Mouse (Mus musculus) layer of hippocampus, adult 2 months (tissue): Measurements from ENCODE around the gene Clcn5. TPM values are rescaled to one million over a fixed set of nuclear protein-coding genes. Genes with fewer than 3 reads are reported as not detected.

Source experiments
- DNase-seq, 2 experiments: peaks; one replicate each; pipeline ENCODE4 v3.0.0; 2022; ENCODE audit warnings: low spot score in 2 of 2
- H3K27ac ChIP-seq: fragments of 200-600 bp; 2 replicates; pipeline ENCODE4 v1.8.1; 2022
- H3K4me3 ChIP-seq: fragments of 200-600 bp; 2 replicates; pipeline ENCODE4 v1.8.1; 2022; ENCODE audit warnings: mild to moderate bottlenecking
- CTCF ChIP-seq: fragments of 200-600 bp; conservative IDR thresholded peaks from 2 replicates; pipeline ENCODE4 v1.8.1; 2022; ENCODE audit warnings: antibody characterized with exemption, mild to moderate bottlenecking, moderate library complexity
- total RNA-seq, 2 experiments: library from RNA; stranded (reverse); gene quantifications; 2 replicates each; pipeline ENCODE4 v1.2.3; 2021

Clcn5 gene
- total RNA-seq, 2 experiments from 2014 or later: 5.7 to 6.9 TPM

DNA sequence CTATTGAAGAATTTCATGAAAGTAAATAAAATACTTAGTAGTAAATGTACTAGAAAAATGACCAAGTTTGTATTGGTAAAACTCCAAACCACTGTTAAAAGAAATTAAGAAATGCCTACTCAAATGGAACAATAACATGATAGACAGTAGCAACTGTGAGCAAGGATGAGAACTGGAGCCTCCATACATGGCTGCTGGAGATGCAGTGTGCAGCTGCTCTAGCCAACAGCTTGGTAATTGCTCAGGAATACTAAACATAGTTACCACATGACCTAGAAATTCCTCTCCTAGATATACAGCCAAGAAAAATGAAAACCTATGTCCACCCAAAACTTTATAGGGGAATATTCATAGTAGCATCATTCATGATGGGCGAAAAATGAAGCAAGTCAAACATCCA, 36.5 kb downstream of the Clcn5 start:
- H3K27ac ChIP-seq: no peak overlapping the region
- DNase-seq: no peak
- TF ChIP-seq CTCF: no peak
- H3K4me3 ChIP-seq: no peak overlapping the region

DNA sequence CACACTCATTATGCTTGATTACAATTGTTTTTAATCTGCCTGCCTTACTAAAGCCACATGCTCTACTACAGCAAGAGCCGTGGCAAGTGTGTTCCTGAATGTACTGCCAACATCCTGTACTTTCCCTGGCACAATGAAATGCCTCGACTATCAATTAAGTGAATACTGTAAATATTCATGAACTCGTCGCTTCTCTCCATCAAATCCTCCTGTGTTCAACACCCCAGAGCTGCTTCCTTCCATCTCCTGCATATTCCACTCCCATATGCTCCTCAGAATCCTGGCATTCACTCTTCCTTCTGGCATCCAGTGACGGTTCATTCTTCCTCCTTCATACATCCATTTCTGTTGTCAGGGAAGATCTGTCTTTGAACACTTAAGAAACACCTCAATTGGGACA, 39.4 kb downstream of the Clcn5 start:
- Histone ChIP-seq H3K27ac (no peak overlapping the region), H3K4me3 (no peak overlapping the region)
- DNase-seq: peak; percentile 11 to 43
- TF ChIP-seq CTCF: no peak

DNA sequence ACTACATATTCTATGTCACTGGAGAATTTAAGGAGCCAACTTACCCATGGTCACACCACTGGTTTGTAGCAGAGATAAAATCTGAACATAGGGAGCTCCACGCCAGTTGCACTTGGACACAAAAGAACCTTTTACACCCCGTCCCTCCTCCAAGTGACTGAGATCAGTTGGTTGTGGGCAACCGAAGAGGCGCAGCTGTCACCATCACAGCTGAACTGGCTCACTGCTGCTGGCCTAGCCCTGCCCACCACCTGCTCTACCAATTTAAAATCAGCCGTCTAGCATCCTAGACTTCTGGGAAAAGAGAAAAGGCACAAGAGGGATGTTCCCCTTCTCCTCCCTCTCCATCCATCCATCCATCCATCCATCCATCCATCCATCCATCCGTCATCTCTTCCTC, 42.6 kb downstream of the Clcn5 start:
- H3K27ac ChIP-seq: no peak overlapping the region

DNA sequence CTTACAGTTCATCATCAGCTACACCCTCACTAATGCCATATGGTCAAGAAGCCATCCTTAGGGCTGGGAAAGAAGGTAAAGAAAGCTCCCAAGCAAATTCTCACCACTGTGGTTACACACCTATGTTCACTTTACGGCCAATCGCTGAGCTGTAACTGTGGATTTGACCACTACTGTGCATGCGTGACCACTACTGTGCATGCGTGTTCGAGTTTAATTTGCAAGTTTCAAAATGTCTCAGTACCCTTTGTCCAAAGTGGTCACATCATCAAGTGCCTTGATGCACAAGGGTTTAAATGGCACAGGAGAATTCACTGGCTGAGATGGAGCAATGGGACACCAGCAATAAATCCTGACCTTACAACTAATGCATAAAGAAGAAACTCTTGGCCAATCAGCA, 58.0 kb downstream of the Clcn5 start:
- no peak for TF ChIP-seq CTCF
- Histone ChIP-seq H3K27ac (no peak overlapping the region), H3K4me3 (no peak overlapping the region)
- DNase-seq: no peak

More for the DNA sequence above, 42.6 kb downstream of the Clcn5 start:
- DNase-seq: no peak
- TF ChIP-seq CTCF: no peak
- no peak overlapping the region for H3K4me3 ChIP-seq

DNA sequence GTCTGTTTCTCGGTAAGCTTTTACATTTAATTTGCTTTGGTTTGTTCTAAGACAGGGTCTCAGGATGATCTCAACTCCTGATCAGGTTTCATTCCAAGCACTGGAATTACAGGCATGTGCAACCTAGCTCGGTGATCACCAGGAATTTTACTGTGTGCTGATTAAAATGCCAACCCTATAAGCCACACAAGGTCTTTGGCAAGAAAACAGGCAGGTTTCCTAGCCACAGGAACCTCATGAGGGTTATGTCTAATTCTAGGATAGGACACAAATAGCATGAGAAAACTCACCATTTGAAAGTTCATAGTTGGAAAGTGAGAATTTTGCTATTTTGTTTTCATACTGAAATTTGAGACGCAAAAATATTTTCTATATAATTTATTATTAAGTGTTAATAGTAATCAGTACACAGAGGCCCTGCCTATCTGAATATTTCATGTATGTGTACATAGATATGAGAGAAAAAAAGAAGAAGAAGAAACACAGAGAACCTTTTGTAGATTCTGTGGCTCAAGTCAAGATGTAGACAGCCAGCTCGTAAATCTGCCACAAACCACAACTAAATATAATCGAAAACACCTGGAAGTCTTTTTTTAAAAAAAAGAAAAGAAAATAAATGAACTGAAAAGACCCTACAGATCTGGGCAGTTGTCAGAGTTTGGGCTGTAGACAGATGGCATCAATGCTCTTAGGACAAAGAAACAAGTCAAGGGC, 58.6 kb downstream of the Clcn5 start:
- TF ChIP-seq CTCF: no peak
- Histone ChIP-seq H3K27ac (no peak overlapping the region), H3K4me3 (no peak overlapping the region)
- no peak for DNase-seq

DNA sequence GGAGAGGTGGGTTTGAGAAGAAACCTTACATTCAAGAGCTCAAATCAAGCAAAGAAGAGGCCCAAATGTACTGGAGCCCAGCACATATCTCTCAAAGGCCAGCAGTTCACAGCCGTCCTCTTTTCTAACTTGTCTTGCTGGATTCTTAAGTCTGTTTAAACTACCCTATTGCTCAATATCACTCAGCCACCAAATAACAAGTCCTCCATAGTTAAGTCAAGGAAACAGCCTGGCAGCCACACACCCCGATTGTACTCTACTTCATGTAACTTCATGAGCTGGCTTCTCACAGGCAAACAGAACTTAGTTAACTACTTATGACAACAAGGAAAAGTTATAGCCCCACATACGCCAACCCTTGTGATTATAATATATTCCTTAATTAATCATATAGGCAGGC, 59.4 kb downstream of the Clcn5 start:
- no peak for DNase-seq
- Histone ChIP-seq H3K27ac (no peak overlapping the region), H3K4me3 (no peak overlapping the region)
- TF ChIP-seq CTCF: no peak

DNA sequence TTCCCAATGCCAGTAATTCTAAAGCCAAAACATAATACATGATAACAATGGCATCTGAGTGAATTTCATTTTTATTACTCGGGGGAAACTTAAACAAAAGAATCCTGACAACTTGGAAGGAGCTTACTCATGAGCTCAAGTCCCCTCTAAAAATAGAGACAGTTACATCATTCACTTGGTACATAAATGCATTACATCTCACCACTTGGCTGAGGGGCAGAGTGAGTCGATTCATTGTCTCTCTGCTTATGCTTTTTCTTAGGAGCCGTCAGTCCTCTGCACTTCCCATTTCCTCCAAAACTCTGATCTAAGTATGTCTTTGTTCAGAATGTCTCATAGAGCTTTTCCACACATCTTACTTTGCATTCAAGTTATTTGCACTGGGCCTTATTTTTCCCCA, 63.1 kb downstream of the Clcn5 start:
- no peak for DNase-seq
- TF ChIP-seq CTCF: no peak

DNA sequence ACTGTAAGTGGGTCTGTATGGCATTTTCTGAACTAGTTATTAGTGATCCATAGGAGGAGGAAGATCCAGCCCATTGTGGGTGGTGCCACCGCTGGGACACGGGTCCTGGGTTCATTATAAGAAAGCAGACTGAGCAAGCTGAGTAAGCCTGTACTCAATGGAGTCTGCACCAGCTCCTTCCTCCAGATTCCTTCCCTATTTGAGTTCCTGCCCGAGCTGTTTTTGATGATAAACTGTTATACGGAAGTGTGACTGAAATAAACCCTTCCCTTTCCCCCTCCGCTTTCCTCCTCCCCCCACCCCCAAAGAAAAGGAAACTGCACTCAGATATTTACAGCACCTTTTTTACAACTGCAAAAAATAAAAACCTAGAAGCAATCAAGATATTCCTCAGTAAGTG, 115.1 kb downstream of the Clcn5 start:
- DNase-seq: no peak
- no peak for TF ChIP-seq CTCF
- H3K4me3 ChIP-seq: no peak overlapping the region
- H3K27ac ChIP-seq: no peak overlapping the region

More for the DNA sequence above, 63.1 kb downstream of the Clcn5 start:
- no peak overlapping the region for H3K4me3 ChIP-seq
- no peak overlapping the region for H3K27ac ChIP-seq

DNA sequence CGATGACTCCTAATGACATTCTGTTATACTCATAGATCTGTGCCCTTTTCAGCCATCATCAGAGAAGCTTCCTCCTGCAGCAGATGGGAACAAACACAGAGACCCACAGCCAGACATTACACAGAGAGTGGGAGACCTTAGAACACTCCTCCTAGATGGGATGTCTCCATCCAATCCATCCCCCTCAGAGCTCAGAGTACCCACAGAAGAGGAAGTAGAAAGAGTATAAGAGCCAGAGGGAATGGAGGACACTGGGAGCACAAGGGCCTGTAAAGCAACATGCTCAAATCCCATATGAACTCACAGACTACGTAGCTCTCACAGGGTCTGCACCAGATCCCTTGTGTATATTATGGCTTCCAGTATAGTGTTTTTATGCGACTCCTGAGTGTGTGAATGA, 115.6 kb downstream of the Clcn5 start:
- no peak overlapping the region for H3K27ac ChIP-seq
- TF ChIP-seq CTCF: no peak
- H3K4me3 ChIP-seq: no peak overlapping the region
- DNase-seq: no peak

DNA sequence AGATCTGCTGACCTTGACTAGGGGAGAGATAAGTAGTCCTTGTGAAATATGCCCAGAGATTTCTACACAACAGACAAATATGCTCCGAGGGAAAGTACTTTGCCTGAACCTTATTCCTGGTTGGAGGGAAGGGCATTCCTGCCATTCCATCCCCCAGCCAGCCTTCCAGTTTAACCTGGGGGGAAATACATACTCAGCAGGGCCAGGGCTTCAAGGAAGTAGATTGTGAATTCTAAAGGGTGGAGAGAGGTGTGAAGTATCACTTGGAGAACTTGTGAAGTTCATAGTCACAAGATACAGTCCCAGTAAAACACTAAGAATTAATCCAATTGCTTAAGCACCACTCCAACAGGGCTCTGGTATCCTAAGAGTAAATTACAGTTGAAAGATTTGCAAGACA, 121.3 kb downstream of the Clcn5 start:
- TF ChIP-seq CTCF: no peak
- no peak for DNase-seq
- no peak overlapping the region for H3K4me3 ChIP-seq
- no peak overlapping the region for H3K27ac ChIP-seq

DNA sequence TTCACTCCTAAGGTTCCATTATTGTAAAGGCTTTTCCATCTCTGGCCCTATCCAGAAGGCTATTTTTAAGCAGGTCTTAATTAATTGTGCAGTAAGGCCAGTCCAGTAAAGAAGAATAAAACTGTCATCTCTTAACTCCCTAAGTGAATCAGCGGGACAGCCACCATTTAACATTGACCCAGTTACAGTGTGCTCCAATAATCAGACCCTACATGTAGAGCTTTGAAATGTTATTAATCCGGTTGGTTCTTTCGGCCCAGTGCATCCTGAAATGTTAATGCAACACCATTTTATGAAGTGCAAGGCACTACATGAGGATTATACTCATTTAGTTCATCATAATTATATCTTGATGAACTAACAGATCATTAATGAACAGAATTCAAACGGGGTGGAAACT, 128.3 kb downstream of the Clcn5 start:
- H3K4me3 ChIP-seq: no peak overlapping the region
- H3K27ac ChIP-seq: no peak overlapping the region
- DNase-seq: no peak
- no peak for TF ChIP-seq CTCF

DNA sequence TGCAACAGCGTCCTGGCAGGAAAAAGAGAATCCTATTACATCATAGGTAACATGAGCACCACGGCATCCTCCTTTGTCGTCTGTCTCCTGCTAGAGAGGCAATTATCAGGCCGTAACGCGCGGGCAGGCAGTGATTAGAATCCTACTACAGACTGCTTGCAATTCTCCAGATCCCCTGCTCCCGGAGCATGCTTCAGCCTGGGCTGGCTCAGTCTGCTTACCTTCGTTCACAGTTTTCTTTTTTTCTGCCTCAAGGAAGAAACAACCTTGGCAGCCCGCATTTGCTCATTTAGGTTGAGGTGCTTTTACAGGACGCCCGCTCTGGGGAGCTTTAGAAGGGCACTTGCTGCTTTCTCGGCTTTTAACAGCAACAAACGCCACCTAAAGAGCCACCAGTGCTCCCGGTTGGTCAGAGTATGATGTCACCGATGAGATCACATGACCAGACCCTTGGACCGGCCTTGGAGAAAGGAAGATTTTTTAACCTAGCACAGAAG, 130.8 kb downstream of the Clcn5 start:
- no peak for TF ChIP-seq CTCF
- Histone ChIP-seq H3K27ac (peak overlapping the region; percentile 59; the same call in 1 of the 2 replicates), H3K4me3 (peak overlapping the region; percentile 53)
- peak; percentile 8 to 10 for DNase-seq

DNA sequence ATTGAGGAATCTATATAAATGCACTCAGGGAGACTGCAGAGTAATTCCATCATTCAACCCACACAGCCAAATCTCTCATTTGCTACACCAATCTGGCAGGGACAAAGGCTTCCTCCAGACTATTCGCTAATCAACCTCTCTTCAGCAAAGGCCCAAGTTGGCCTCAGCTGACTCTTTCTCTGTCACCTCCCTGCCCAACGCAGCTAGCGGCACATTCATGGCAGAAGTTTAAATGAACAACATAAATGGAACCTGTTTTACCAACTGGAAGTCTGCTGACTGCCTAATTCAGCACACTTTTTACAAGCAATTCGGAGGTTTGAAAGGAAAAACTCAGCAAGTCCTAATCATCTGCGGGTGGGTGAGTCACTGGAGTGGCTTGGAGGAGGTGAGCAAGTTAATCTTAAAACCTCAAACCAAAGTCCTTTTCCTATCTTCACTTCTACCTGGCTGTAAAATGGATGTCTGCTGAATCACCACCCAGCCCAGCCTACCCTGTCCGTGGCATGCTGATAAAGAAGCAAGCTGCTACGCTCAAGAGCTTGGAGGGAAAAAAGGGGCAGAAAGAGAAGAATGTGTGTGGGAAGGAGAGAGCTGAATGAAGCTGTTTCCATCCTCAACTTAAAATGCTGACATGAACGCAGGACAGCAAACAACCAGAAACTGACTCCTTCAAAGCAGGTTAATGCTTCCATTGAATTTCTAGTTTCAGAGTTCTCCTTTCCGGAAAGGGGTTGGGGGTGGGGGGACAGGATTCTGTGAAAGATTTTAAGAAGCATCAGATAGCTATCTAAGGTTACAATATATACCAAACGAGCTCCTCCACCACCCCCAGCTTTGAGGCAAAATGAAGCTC, 131.5 kb downstream of the Clcn5 start:
- no peak for TF ChIP-seq CTCF
- H3K27ac ChIP-seq: peak overlapping the region; percentile 59; the same call in 1 of the 2 replicates
- no peak for DNase-seq
- H3K4me3 ChIP-seq: peak overlapping the region; percentile 53

DNA sequence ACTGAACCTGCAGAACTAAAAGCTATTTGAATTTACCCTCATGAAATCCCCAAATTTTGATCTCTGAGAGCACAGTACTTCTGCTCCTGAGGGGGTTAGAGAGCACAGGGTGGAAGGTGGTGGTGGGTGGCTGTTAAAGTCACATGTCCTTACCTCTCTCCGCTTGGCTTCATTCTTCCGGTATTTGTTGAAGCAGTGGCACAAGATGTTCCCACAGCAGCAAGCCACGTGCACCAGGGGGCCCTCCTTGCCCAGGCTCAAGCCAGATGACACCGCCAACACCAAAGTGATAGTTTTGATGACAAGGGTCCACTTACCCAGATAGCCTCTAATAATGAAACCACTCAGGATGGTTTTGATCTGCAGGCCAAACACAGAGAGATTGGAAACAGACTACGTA, 149.0 kb downstream of the Clcn5 start:
- DNase-seq: no peak
- no peak for TF ChIP-seq CTCF
- H3K4me3 ChIP-seq: no peak overlapping the region
- no peak overlapping the region for H3K27ac ChIP-seq
